Mouse (Mus musculus) thymus, adult 18-20 months (tissue): ENCODE results near the gene Etfdh.
"Not testable (repeated sequence)": the region's sequence is repeated elsewhere in the genome, so short reads cannot be mapped to it uniquely, and the experiment has no call there.

Source experiments
- DNase-seq, 2 experiments: peaks; one replicate each; pipeline ENCODE4 v3.0.0; 2022; ENCODE audit warnings: mixed read lengths in 2 of 2

Gene Etfdh

DNA sequence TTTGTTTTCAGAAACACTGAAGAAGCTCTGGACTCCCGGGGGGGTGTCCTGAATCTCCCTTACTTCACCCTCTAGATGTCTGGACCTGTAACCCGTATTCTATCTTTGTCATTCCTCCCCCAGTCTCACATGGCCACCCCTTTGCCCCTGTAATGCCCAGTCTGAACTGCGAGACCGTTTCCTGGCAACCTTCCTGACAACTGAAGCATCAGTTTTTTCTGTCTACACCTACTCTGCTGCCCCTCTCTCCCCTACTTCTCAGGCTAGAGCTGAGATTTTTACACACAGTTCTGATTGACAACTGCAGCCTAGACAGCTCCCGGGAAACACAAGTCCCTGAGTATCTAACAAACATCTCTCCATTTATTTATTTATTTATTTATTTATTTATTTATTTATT, 52.4 kb downstream of the Etfdh start:
- no peak for DNase-seq

- no peak for DNase-seq
Observed at GRCm38 (mm10) chr3:79576468-79576816, 52.9 kb downstream of the Etfdh start.

DNA sequence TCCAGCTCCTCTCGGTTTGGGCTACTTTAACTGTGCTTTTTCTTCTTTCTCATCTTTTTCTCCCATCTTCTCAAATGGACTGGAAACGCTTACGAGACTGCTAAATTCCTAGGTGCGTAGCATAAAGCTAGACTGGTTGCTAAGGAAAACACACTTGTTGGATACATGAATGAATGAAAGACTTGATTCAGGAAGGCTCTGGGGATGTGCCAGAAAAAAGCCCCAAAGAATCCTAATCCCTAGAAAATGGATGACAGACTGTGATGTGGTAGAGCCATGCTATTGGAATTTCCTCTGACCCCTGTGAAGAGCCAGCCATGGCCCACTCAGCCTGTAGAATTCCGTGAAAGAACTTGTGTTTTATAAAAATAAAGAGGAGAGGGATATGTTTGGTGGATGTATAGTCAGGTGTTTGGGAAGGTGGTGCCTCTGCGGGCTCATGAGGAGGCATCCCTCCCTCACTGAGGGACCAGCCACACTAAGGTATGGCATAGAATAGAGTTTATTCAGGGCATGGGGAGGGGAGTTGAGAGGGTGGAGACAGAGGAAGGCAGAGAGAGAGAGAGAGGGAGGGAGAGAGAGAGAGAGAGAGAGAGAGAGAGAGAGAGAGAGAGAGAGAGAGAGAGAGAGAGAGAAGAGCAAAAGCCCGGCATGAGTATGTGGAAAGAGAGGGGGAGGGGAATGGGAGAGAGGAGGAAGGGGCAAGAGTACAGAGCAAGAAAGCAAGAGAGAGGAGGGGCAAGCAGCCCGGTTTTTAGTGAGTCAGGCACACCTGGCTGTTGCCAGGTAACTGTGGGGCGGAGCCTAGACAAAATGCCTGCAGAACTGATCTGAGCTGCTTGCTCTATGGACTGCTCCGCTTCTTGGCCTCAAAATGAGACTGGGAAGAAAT, 53.5 kb downstream of the Etfdh start:
- DNase-seq, result no peak

GRCm38 (mm10) chr3:79574336-79574735, 55.0 kb downstream of the Etfdh start:
- no peak for DNase-seq

DNA sequence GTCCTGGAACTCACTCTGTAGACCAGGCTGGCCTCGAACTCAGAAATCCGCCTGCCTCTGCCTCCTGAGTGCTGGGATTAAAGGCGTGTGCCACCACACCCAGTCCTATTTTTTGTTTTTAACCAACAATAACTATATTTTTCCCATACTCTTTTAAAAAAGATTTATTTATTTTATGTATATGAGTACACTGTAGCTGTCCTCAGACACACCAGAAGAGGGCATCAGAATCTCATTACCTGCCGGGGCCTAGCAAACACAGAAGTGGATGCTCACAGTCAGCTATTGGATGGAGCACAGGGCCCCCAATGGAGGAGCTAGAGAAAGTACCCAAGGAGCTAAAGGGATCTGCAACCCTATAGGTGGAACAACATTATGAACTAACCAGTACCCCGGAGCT, 55.9 kb downstream of the Etfdh start:
- DNase-seq, result not testable (repeated sequence)

DNA sequence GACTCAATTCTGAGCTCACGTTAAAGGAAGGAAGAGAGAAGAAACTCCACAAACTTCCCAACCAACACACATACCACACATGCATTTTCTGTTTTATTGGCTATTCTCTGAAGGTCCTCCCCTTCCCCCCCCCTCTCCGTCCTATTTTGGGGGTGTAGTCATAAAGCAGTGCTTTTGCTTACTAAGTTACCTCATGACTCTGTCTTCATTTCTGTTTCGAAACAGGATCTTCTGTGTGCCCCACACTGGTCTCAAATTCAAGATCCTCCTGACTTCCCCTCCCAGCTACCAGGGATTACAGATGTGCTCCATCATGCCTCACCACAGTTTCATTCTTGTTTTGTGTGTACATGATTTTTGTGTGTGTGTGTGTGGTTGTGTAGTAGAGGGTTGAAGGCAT, 56.9 kb downstream of the Etfdh start:
- no peak for DNase-seq

GRCm38 (mm10) chr3:79569351-79569681, 60.0 kb downstream of the Etfdh start:
- DNase-seq, result no peak

DNA sequence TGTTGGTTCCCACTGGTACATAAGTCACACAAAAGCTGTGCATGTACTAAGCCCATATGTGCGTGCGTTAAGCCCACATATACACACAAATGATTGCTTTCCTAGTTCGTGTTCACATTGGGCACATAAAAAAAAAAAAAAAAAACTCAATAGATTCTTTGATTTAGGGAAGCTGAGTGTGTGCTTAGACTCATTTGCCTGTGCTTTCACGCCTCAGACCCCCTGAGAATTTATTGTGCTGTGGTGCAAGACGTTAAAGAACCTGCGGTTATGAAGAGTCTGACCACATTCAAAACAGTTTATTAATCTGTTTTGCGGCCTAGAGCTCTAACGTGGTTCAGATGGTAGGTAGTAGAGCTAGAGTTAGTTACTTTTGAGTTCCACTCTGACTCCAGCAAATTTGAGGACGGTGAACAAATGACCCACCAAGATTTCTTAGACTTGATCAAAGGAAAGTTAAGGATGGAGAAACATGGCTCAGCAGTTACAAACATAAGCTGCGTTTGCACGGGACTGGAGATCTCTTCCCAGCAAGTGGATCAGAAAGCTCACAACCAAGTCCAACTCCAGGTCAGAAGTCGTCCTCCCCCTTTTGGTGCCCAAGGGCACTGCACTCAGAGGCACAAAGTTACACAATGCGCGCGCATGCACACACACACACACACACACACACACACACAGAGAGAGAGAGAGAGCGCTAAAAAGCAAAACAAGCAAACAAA, 60.5 kb downstream of the Etfdh start:
- DNase-seq, result no peak

DNA sequence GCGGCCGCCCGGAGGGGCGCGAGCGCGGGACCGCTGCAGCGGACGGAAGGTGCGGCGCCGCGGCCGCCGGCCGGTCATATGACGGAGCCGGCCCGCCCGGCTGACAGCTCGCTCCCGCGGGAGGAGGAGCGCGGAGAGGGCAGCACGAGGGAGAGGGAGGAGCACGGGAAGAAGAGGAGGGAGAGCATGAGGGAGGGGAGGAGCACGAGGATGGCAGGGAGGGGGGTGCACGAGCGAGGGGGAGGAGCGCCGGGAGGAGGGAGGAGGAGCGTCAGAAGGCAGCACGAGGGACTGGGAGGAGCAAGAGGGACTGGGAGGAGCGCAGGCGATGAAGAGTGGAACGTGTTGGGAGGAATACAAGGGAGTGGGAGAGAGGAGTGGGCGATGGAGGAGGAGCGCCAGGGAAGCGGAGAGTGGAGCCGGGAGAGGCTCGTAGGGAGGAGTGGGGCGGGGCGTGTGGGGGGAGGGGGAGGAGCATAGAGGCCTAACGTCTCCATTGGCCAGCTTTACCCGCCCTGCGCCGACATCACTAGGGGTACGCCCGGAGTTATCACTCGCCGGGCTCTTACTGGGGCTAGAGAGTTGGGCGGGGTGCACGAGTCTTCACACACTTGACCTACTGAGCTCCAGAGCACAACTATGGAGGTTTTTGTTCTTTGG, 61.5 kb downstream of the Etfdh start, which contains the start of gene Fnip2:
TSS of gene Fnip2 (minus strand) at position 94 of the 660 bp plus-strand sequence.
- peak; percentile 68 to 77 for DNase-seq

- peak; percentile 30 to 39 for DNase-seq
Observed at GRCm38 (mm10) chr3:79566716-79567691, 62.3 kb downstream of the Etfdh start.

DNA sequence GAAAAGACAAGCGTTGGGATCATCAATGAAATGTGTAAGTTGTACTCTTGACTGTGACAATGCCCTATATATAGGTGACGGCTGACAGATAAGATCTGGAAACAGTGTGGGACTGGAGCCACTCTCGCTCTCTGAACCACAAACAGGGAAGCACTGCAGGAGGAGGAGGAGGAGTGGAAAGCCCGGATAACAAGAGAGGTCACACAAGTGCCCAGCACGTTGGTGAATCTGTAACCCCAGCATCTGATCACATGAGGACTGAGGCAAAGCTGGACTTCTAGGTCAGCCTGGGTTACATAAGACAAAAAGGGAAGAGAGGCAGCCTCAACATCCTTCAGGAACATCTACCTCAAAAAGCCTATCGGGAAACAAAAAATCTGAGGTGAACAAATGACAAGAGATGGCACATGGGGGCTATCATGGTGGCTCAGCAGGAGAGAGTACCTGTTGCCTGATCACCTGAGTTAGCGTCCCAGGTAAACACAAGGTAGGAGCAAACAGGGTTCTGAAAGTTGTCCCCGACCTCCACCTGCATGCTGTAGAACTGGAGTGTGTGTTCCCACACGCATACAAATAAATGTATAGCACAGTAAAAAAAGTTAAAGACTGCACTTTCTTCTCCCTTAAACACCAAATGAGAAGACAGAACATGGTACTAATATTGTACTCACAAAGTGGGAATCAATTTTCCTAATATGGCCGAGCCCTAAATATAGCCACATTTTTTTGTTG, 64.3 kb downstream of the Etfdh start:
- no peak for DNase-seq

DNA sequence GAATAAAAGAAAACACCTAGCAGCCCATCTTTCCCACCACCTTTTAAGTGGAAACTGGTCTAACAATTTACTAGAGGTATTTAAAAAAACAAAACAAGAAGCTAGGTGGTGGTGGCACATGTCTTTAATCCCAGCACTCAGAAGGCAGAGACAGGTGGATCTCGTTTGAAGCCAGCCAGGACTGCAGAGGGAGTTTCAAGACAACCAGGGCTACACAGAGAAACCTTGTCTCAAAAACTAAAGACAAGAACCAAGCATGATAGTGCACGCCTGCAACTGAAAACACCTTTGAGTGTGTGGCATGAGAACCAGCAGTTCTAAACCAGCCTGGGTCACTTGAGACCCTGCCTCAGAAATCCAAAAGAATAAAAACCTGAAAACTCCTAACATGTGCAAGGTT, 65.8 kb downstream of the Etfdh start:
- DNase-seq, result no peak

DNA sequence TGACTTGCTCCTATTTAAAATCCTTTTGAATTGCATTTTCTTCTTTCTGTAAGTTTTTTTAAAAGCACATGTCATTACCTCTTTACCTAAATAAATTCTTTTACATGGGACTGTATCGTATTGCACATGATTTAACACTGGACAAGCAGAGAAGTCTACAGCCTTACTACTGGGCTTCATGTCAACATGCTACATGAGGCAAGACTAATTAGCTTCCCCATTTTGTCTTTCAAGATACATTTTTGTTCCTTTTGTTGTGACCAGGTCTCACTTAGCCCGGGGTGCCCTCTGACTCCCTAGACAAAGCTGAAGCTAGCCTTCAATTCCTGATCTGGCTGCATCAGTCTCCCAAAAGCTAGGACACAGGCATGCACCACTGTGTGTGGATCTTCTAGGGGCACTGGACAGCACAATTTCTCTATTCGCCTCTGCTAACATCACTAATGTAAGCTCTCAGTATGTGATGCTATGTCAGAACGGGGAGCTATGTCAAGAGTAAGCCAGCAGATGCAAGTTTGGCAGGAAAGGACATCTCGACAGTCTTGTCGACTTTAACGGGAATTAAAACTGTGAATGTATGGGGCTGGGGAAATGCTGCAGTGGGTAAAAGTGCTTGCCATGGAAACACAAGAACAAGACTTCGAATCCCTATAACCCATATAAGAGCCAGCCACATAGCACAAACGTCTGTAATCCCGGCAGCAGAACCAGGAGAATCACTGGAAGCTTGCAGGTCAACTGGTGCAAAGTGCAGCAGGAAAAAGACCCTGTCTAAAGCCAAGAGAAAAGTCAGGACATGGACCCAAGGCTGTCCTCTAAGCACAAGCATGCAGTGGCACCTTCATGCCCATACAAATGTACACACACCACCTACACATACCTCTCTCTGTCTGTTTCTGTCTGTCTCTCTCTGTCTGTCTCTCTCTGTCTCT, 67.2 kb downstream of the Etfdh start:
- DNase-seq, result no peak

GRCm38 (mm10) chr3:79560555-79560954, 68.7 kb downstream of the Etfdh start:
- DNase-seq, result no peak

DNA sequence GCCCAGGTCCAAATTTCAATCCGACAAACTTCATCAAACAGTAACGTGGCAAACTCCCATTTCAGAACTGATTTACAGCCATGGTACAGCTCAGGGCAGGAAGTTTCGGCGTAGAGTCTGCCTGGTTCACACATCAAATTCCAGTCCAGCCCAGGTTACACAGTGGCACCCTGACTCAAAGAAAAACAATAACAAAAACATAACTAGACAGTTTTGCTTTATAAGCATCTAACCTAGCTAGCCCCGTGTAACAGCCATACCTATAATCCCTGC, 69.6 kb downstream of the Etfdh start:
- DNase-seq, result no peak

DNA sequence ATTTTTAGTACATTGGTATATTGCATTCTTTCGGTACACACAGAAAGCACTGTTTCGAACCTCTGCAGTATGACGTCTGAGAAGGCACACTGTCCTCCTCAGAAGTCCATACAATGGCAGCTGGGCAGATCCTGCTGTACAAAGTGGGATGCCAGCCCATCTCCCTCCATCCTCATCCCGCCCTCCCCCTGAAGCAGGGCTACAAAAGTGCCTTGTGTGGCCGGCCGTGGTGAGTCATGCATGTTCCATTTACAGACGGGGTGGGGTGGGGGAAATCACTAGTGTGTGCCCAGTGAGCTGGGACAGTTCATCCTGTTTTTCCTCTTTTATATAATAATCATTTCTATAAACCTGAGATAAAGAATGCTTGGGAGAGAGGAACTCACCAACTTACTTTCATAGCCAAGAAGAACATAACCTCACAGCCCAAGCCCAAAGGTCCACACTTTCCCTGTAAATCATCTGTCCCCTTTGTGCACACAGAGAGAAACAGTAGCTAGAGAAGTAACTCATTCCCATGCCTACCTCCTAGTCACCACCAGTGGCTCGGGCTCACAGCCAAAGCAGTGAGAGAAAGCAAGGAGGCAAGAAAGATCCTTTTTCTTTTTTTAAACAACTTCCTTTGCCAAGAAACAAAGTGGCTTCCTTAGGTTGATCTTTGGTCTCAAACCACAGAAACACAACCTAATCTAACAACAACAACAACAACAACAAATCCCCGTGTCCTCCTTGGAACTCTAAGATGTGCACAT, 70.1 kb downstream of the Etfdh start:
- no peak for DNase-seq

GRCm38 (mm10) chr3:79555061-79555460, 74.2 kb downstream of the Etfdh start:
- DNase-seq, result no peak
